Mouse (Mus musculus) brain, embryonic 14.5 days (tissue): ENCODE data around the gene Rbfox2.

Experiments
- CTCF ChIP-seq: fragments of 200-500 bp; IDR thresholded peaks from 2 replicates; pipeline ENCODE4 v1.5.1; 2012; ENCODE audit warnings: inconsistent platforms, mild to moderate bottlenecking, moderate library complexity, borderline replicate concordance; ENCODE audit not compliant: insufficient read depth, insufficient read length; ENCODE audit errors: extremely low read depth
- POLR2A ChIP-seq: fragments of 200-500 bp; IDR thresholded peaks from 2 replicates; pipeline ENCODE4 v1.6.1; 2012; ENCODE audit warnings: mild to moderate bottlenecking, inconsistent platforms, borderline replicate concordance; ENCODE audit not compliant: poor library complexity, insufficient read depth, insufficient read length, severe bottlenecking; ENCODE audit errors: extremely low read depth

DNA sequence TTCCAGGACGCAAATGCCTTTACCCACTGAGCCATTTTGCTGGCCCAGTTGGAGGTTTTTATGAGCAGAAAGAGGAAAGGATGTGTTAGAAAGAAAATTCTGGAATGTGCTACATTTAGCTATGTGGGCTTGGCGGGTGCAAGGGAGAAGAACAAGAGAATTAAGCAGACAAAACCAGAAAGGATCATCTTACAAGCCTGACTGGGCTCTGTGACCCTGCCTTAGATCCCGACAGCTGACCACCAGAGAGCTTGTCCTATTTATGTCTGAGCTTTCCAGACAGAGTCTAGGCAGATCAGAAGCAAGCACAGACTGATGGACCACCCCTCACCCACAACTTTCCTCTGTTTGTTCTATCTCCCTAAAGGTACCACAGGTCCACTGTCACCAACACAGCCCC is 275.5 kb downstream of the Rbfox2 start:
- no peak for TF ChIP-seq CTCF
- no peak for TF ChIP-seq POLR2A
